Mouse (Mus musculus): ENCODE measurements around the gene Tex2.
"Not testable (repeated sequence)": the region's sequence is repeated elsewhere in the genome, so short reads cannot be mapped to it uniquely, and the experiment has no call there.

Gene Tex2

GRCm38 (mm10) chr11:106580468-106580867 lies 32.8 kb downstream of the Tex2 start:
- no peak for DNase-seq (ENCODE audit: extremely low read depth, low read depth)

- no peak for DNase-seq (ENCODE audit: extremely low read depth, low read depth)
Measured at GRCm38 (mm10) chr11:106579957-106580356, 33.3 kb downstream of the Tex2 start.

GRCm38 (mm10) chr11:106579146-106579545 lies 34.1 kb downstream of the Tex2 start:
- DNase-seq (ENCODE audit: extremely low read depth, low read depth): no peak

GRCm38 (mm10) chr11:106577624-106578355 lies 35.4 kb downstream of the Tex2 start:
- DNase-seq (ENCODE audit: extremely low read depth, low read depth): not testable (repeated sequence)

GRCm38 (mm10) chr11:106574456-106574855 lies 38.8 kb downstream of the Tex2 start:
- DNase-seq (ENCODE audit: extremely low read depth, low read depth): no peak

- no peak for DNase-seq (ENCODE audit: extremely low read depth, low read depth)
Measured at GRCm38 (mm10) chr11:106573476-106574240, 39.6 kb downstream of the Tex2 start.

- no peak for DNase-seq (ENCODE audit: extremely low read depth, low read depth)
Measured at GRCm38 (mm10) chr11:106572958-106573357, 40.3 kb downstream of the Tex2 start.

- DNase-seq (ENCODE audit: extremely low read depth, low read depth): no peak
Measured at GRCm38 (mm10) chr11:106572020-106572782, 41.0 kb downstream of the Tex2 start.

- DNase-seq (ENCODE audit: extremely low read depth, low read depth): no peak
Measured at GRCm38 (mm10) chr11:106571026-106571983, 41.9 kb downstream of the Tex2 start.

- DNase-seq (ENCODE audit: extremely low read depth, low read depth): no peak
Measured at GRCm38 (mm10) chr11:106568329-106568960, 44.8 kb downstream of the Tex2 start.

GRCm38 (mm10) chr11:106566040-106566785 lies 47.0 kb downstream of the Tex2 start:
- peak; percentile 66 for DNase-seq (ENCODE audit: extremely low read depth, low read depth)

GRCm38 (mm10) chr11:106564261-106564660 lies 49.0 kb downstream of the Tex2 start:
- DNase-seq (ENCODE audit: extremely low read depth, low read depth): no peak

- DNase-seq (ENCODE audit: extremely low read depth, low read depth): no peak
Measured at GRCm38 (mm10) chr11:106562707-106563106, 50.5 kb downstream of the Tex2 start.

GRCm38 (mm10) chr11:106559773-106560172 lies 53.5 kb downstream of the Tex2 start:
- no peak for DNase-seq (ENCODE audit: extremely low read depth, low read depth)

GRCm38 (mm10) chr11:106558008-106558407 lies 55.2 kb downstream of the Tex2 start:
- DNase-seq (ENCODE audit: extremely low read depth, low read depth): no peak

- DNase-seq (ENCODE audit: extremely low read depth, low read depth): no peak
Measured at GRCm38 (mm10) chr11:106557398-106557797, 55.8 kb downstream of the Tex2 start.

- no peak for DNase-seq (ENCODE audit: extremely low read depth, low read depth)
Measured at GRCm38 (mm10) chr11:106556689-106557088, 56.5 kb downstream of the Tex2 start.

GRCm38 (mm10) chr11:106555805-106556615 lies 57.2 kb downstream of the Tex2 start:
- DNase-seq (ENCODE audit: extremely low read depth, low read depth): no peak

- no peak for DNase-seq (ENCODE audit: extremely low read depth, low read depth)
Measured at GRCm38 (mm10) chr11:106550398-106550797, 62.8 kb downstream of the Tex2 start.

All from MEL-GATA-1-ER (cell line).